Mouse (Mus musculus) retina, postnatal 7 days (tissue): ENCODE data around the gene Otud7a.
"Not testable (repeated sequence)": the region's sequence is repeated elsewhere in the genome, so short reads cannot be mapped to it uniquely, and the experiment has no call there.

Experiments used
- DNase-seq: peaks from one replicate; pipeline ENCODE4 v3.0.0-alpha.2; 2012; ENCODE audit warnings: low read depth, low spot score

Gene Otud7a

DNA sequence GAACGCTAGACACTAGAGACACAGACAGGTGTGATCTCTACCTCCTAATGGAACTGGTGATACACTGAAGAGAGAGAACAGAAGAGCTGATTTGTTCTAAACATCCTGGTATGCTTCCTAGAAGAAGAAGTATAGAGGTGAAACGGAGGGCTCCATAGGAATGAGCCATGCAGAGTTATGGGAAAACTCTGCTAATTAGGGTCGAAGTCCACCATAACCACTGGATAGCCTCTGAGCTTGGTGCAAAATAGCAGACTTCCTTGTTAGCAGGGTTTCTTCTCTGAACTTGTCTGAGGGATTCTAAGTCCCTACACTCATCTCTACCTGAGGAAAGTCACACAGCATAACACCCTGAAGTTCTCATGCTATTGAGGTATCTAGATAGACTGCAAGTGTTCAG is 114.4 kb downstream of the Otud7a start:
- DNase-seq = no peak

DNA sequence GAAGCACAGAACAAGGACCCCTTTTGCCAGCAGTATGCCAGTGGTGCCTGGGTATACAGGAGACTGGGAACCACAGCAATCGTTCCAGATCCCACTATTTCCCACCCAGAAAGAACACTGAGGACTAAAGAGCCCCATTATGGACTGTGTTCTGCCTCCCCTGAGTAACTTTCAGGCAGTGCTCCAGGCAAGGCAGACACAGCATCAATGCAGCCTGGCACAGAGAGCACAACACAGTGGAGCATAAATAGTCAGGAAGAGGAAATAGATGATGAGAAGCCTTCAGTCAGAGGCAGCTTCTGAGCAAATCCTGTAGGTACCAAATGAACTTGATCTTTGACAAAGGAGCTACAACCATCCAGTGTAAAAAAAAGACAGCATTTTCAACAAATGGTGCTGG is 115.1 kb downstream of the Otud7a start:
- no peak for DNase-seq

DNA sequence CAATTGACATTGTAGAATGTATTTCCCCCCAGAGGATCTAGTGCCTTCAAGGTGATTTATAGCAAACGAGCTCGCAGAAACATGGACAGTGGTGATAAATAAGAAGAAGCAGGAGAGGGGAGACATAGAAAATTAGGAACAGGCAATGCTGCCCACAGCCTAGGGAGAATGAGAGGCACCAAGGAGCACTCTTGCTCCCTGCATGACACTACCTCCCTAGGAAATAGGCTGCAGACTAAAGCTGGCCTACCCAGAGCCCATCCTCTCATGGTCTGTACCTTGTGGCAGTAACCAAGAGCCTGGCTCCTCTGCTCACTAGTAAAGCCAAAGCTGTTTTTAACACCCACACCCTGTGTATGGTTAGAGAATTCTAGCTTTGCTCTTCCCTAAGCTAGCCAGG is 138.8 kb downstream of the Otud7a start:
- no peak for DNase-seq

DNA sequence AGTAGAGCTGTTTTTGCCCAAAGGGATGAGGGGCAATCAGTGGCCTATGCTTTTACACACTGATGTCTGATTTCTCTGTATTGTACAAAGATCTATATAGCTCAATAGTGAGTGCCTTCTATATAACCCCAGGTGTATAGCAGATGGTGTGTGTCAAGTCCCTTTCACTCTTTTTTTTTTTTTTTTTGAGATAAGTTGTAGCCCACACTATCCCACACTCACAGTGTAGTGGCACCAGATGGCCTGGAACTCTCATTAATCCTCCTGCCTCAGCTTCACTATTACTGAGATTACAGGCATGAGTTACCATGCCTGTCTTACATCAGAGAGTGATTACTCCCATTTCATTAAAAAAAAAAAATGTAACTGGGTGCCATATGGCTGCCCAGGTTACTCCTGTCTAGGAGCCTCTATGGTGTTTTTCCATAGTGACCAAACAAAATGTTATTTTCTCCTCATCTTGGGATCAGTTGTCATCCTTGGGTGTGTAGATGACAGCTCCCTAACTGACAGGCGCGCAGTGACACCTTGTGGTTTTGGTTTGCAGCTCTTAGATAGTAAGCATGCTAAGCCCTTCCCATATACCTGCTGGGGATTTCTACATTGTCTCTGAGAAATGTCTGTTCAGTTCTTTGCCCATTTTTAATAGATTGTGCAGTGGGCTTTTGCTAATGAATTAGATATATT is 141.8 kb downstream of the Otud7a start:
- DNase-seq = no peak

DNA sequence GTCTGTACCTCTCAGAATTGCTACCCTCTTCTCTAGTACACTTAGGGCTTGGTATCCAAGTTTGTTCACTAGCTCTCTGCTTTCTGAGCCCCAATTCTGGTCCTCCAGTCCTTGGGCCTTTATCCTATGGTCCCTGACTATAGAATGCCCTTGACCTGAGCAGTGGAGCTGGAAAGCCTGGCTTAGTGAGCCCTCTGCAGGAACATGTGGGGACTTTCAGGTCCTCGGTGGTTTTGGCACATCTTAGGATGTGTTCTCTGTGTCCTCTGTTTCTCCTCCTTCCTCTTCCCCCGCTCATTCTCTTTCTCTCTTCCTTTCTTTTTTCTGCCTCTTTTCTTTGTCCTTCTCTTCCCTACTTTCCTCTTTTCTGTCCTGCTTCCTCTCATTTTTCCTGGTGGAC is 145.8 kb downstream of the Otud7a start:
- no peak for DNase-seq

DNA sequence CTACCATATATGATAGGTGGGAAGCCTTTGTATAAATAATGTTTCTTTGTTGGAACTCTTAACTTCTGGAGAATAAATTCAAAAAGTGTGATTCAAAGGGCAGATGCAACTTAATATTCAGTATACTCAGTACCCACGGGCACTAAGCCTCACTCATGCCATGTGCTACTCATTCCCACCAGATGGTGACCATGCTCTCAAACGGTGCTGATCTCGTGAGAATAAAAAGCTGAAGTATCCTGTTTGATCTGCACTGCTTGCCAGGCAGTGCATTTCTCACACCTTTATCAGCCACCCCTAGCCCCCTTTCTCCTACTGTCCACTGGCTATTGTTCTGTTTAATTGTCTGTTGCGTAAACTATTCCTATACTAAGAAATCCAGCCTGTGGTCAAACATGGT is 146.8 kb downstream of the Otud7a start:
- DNase-seq = no peak

DNA sequence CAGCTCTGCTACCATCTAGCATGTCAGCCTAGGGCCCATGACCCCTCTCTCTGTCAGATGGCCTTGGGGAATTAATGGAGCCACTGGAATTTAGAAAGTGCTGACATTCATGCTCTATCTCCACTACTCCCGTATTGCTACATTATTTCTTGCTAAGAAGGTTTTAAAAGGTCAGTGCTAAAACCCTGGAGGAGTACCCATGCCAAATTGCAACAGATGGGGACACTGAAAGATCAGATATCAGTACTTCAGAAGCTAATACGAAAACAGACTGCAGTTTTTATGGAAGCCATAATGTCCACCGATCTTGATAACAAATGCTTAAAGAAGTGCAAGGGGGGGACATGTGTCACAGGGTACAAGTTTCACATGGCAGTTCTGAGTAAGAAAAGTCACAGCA is 147.5 kb downstream of the Otud7a start:
- DNase-seq = no peak

DNA sequence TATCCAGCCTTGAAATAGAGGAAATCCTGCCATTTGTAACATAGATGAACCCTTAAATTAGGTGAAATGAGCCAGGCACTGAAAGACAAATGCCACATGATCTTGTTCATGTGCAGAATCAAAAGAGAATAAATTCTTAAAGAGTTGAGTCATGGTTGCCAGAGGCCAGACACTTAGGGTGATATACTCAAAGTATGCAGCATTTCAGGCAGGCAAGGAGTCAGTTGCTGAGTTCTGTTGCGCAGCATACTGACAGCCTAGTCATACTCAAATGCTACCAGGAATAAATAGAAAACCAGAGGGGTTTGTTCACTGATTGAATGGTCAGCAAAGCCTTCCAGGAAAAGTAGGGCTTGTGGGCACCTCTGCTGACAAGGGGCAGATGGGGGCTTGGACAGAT is 160.3 kb downstream of the Otud7a start:
- DNase-seq = no peak

DNA sequence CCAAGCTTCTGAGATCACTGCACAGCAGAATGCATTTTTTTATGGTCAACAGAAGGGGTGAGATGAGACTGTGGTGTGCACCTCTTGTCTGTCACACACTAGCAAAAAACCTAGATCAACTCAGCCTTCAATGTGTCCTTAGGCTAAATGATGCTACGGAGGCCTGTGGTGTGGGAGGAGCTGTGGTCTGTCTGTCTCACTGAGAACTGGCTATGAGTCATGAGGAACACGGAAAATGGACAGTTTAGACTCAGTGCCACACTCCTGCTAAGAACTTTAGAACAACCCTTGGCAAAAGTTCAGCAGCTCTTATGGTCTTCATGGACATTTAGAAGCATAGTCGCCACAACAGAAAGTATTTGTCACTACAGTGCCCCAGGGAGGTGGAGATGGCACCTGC is 172.5 kb downstream of the Otud7a start:
- DNase-seq = no peak

DNA sequence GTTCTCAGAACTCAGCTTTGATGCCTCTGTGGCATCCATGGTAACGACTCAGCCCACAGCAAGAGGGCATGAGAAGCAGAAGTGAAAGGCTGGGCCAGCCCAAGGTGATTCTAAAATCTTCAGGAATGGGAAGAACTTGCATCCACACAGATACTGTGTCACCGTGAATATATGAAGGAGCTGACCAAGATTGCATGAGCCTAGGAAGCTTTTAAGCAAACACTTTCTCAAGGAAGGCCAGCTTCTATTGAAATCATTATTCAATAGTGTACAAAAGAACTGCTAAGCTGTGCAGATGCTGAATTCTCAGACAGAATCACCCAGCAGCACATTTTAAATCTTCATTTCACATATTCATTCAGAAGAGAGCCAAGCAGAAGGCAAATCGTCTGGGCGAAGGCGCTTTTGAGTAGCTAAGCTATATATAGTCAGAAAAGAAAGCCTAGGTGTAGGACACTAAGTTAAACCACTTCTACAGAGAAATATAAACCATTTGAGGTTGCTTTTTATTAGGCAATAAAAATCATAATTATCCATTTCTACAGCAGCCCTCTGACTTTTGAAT is 176.3 kb downstream of the Otud7a start:
- no peak for DNase-seq

DNA sequence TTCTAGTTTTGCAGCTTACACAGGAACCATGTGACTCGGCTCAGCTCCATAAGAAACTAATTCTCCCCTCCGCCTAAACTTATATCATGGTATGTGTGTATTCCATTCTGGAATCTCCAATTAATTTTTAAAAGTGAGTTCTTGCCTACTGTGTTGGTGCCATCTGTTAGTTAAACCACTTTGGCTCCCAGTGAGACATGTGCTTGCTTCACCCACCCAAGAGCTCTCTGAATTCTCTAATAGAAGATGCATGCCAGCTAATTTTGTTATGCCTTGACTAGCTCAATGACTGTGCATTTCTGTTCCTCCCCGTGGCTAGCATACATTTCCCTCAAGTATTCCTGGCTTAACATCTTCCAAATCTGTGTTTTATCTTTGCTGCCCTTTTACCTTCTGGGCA is 193.1 kb downstream of the Otud7a start:
- no peak for DNase-seq

DNA sequence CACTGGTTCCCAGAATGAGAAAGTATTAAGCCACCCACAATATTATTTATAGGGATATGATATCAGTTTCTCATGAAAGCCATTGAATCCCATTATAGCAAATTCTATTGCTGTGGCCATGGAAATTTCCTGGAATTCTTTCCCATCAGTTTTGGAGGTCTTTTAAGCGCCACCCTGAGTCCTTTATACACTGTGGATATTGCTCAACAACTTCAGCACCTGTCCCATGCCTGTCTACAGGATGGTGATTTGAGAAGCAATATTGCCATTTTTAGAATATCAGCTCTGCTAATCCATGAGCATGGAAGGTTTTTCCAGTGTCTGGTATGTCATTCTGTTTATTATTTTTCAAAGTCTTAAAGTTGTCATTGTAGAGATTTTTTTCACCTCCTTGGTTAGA is 199.5 kb downstream of the Otud7a start:
- DNase-seq = no peak

DNA sequence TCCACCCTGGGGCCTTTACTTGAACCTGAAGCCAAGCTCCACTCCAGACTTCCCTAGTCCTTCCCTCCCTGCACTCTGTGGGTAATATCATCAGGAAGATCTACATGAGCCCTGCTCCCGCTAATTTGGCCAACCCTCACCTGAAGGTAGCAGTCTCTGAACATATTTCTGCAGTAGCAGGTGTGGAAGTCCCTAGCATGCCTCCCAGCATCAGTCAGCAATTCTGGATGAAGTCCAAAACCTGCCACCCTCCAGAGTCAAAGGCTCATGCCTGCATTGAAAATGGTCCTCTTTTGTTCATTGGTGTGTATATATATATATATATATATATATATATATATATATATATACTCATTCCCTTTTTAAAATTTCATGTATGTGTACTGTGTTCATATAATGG is 202.6 kb downstream of the Otud7a start:
- DNase-seq = no peak

DNA sequence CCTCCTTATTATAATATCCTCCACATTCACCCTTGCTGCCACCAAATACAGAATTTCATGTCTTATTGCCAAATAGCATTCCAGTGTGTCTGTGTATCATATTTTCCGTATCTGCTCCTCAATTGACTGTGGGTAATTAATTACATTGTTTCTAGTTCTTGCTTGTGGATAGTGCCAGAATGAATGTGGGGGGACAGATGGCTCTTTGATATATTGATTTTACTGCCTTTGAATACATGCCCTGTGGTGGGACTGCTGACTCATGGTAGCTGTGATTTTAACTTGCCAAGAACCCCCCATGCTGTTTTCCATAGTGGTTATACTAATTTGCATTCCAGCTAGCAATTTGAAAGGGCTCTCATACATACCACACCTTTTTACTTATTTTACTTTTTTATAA is 215.7 kb downstream of the Otud7a start:
- DNase-seq = no peak

DNA sequence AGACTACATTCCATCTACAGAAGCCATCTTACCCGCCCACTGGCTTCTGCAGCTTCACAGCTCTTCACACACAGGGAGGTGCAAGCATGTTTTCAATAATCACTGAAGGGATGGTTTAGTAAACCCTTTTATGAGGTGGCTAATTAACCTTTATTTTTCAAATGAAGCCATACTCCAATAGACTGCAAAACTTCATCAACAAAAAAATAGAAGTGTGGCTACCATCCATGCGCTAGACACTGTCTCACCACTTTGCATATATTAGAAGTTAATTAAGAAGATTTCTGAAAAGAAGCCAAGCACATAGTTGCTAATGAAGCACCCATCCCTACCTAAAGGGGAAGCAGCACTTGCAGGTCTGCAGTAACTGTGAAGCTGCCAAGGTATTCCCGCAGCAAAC is 218.2 kb downstream of the Otud7a start:
- no peak for DNase-seq

DNA sequence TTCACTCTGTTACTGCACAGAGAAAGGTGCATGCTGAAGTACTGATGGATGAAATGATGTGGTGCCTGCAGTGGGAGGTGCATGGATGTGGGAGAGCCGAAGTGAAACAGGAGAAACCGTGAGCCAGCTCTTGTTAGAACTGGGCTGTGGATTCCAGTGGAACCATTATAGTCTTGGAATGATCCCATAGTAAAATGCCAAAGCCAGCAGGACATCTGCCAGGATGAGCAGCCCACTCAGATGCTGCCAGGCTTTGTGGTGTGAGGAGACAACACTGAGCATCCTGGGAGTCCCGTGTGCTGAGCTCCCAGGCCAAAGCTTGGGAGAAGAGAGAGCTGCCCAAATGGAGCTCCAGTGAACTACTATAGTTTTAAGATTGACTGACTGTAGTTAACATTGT is 220.9 kb downstream of the Otud7a start:
- no peak for DNase-seq

DNA sequence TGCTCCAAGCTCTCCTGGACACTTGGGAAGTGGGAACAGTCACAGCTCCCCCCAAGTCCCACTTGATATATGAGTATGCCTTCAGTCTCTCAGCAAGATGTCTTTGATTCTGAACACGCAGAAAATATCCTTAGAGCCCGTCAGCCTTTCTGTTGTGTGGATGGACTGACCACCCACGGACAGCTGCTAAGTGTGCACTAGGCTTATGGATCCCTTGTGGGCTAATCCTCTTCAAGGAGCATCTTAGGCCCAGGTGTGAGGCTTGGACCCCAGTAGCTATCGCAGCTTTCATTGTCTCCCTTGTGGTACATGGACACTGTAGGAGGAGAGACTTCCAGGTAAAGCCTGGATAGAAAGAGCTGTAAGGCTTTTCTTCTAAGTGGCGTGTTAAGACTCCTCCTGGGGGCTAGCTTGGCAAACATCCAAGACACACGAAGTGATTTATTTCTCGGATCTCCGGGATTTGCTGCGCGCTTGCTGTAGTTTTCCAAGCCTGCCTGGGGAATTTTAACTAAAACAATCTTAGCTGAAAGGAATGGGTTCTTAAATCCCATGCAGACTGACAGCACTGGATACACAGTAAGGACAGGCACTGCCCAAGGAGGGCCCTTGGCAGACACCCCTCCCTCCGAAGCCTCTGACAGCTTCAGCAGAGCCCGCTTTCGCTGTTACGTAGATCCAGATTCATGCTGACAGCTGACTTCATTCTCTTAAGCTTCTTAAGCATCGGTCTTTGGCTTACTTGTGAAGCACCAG is 223.6 kb downstream of the Otud7a start:
- peak; percentile 53 for DNase-seq

DNA sequence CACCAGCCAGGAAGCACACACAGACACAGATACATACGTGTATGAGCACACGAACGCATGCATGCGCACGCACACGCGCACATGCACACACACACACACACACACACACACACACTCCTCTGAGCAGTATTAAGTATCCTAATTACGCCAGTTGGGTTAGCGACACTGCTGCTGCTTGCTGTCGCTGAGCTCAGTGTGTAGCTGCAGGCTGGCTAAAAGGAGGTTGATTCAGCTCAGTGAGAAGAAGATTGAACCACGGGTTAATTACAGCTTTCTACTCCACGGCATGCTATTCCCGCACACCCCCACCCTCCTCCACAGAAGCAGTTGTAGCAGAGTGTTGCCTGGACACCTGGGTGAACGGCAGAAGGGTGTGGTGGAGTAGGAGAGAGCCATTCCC is 224.4 kb downstream of the Otud7a start:
- peak; percentile 8 for DNase-seq

DNA sequence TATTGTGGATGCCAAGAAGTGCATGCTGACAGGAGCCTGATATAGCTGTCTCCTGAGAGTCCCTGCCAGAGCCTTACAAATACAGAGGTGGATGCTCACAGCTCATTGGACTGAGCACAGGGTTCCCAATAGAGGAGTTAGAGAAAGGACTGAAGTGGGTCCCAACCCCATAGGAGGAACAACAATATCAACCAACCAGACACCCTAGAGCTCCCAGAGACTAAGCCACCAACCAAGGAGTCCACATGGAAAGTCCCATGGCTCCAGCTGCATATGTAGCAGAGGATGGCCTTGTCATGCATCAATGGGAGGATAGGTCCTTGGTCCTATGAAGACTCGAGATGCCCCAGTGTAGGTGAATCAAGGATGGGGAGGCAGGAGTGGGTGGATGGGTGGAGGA is 226.4 kb downstream of the Otud7a start:
- DNase-seq = not testable (repeated sequence)

DNA sequence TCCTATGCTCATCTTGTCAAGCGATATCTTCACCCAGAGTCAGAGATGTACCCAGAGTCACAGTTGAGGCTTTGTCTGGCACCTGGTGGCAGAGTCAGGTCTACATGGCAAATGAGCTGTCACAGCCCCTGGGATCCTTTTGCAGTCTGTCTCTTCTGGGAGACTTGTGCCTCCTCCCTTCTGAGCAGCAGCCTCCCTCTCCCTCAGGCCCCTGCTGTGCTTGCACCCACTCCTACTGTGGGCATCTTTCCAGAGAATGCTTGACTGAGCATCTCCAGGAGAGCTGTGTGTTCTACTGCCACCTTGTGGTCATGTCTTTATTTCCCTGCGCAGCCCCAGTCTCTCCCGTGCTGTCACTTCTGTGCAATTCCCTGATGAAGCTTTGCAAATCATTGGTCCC is 227.4 kb downstream of the Otud7a start:
- peak; percentile 78 for DNase-seq

DNA sequence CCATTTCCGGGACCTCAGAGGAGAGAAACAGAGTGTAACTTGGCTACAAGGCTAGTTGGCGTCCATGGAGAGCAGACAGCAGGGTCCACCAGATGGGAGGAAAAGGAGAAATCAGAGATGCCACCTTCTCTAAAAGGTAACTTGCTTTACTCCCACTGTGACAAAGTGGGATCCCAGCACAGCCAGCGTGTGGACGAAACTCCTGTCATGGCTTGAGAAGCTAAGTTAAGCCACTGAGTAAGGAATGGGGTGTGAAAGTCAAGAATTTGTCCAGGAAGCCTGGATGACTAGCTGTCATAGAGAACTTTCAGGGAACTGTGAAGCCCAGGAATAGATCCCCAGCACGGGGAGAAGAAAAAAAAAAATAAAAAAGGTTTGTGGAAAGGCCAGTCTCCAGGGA is 232.1 kb downstream of the Otud7a start:
- DNase-seq = no peak

DNA sequence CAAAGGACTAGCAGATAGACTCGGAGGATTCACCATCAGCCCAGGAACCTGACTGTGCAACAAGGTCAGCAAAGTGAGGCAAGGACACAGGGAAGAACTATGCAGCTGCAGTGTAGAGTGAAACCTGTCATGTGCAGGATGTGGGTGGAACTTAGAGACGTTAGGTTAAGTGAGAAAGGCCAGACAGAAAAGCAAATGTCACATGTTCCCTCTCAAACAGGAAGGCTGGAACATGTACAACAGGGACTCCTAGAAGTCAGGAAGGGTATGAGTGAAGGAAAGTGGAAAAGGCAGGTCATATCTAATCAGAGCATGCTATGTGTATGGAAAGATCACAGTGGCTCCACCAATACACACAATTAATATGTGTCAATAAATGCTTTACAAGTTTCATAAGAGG is 232.6 kb downstream of the Otud7a start:
- no peak for DNase-seq

DNA sequence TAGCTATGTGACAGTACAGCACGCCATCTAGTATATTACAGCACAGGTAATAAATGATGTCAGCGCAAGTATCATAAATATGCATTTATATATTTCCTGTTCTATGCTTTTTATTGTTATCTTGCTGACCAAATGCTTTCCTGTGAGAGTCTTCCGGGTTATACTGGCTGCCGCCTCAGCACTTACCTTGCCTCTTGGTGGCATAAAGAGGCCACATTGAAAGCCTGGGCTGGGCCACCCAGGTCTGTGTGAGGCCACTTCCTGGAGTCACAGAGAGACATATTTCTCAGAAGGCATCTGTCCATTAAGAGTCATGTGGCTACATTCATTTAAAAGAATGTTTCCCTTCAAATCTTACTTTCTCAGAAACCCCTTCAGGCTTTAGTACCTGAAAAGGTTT is 242.5 kb downstream of the Otud7a start:
- DNase-seq = no peak
